ENCODE assay signal across 8 mouse cellular contexts in genomic region chr2:164103501-164103900, GRCm38 (mm10). TPM values are rescaled to one million over a fixed set of nuclear protein-coding genes. Genes with fewer than 3 reads are reported as not detected.
DNase-seq lines count a peak whose midpoint lies in the region; ATAC-seq lines count a peak whose summit lies in the region.

No protein-coding gene starts in this region.

- no peak overlapping the region for H3K4me2 ChIP-seq in liver, embryonic 11.5 days

- H3K4me1 ChIP-seq in liver, embryonic 11.5 days (replicated peaks; ENCODE audit: control insufficient read depth, insufficient read depth, low read length), result no peaks in the 10 kb centered on the region

- intact Hi-C loops in gastrocnemius, postnatal 14 days (cut with DNase I; ENCODE audit: low total_unique reads), result loop anchor here (10.0 kb wide), 1 partner anchor 251 kb away; no protein-coding TSS in a partner anchor

- WGBS in liver, embryonic 11.5 days, result 43% methylated on average over 4 of the region's 4 CpGs

- H3K27me3 ChIP-seq in liver, embryonic 11.5 days (replicated peaks; ENCODE audit: control insufficient read depth, insufficient read depth, low read length), result no peaks in the 10 kb centered on the region

- no peak overlapping the region for H3K27ac ChIP-seq in liver, embryonic 11.5 days (ENCODE audit: low read depth, low read length)

- DNase-seq in liver (peak; percentile 51), MN1 (ENCODE audit: low spot score) (peak; percentile 48)
- no peak for DNase-seq in liver, embryonic 11.5 days (ENCODE audit: low spot score)
- DNase-seq in c-Kit-positive CD71-positive TER-119-positive erythroid progenitor cells, embryonic 14.5 days (ENCODE audit: low spot score), result peak; percentile 36
- peak; percentile 55 for DNase-seq in gastrocnemius, postnatal 14 days
- peak; percentile 32 to 78 for DNase-seq in layer of hippocampus, adult 8-10 months (ENCODE audit: low spot score in 2 of 2)
- DNase-seq in thymus, postnatal 25 days, result peak; percentile 54

- H3K9ac ChIP-seq in liver, embryonic 11.5 days (ENCODE audit: low read depth, low read length), result no peak overlapping the region

- no peak for ATAC-seq in liver, embryonic 11.5 days (replicated peaks; ENCODE audit: low FRiP score)
- ATAC-seq in megakaryocyte progenitor cell, adult 5-6 weeks (replicated peaks; ENCODE audit: poor library complexity), result peak; percentile 92

- peaks cover 13% of the 10 kb centered on the region for H3K36me3 ChIP-seq in liver, embryonic 11.5 days (ENCODE audit: control insufficient read depth, insufficient read depth, low read length)

- no peak overlapping the region for H3K4me3 ChIP-seq in liver, embryonic 11.5 days (ENCODE audit: low read depth, low read length)

- H3K9me3 ChIP-seq in liver, embryonic 11.5 days (ENCODE audit: control insufficient read depth, low read length), result no peaks in the 10 kb centered on the region

RNA-seq across cellular contexts. Expression of gene Tomm34, which starts 32.5 kb away (rescaled TPM):
- polyA plus RNA-seq in liver, embryonic 11.5 days (2014; fragmentation: Nextera tagmentation; extraction: Ambion mirVana), result 57.1 and 58.0 TPM in 2 replicates
- 10 to 100 TPM; 11.7 to 14.6 TPM for total RNA-seq in gastrocnemius, postnatal 14 days (2021)
- total RNA-seq in layer of hippocampus, adult 8-10 months (2022), result 100 to 1,000 TPM; 108 to 114 (median 109) TPM
- 48.0 and 55.0 TPM in 2 replicates for total RNA-seq in megakaryocyte progenitor cell, adult 5-6 weeks (2015)
- total RNA-seq in megakaryocyte progenitor cell, adult 5-6 weeks (2017), result 44.5 and 44.8 TPM in 2 replicates

RNA-seq across cellular contexts. Expression of gene Stk4, which starts 33.4 kb away (rescaled TPM):
- polyA plus RNA-seq in liver, embryonic 11.5 days (2014; fragmentation: Nextera tagmentation; extraction: Ambion mirVana), result 30.2 and 32.1 TPM in 2 replicates
- total RNA-seq in gastrocnemius, postnatal 14 days (2021), result 10 to 100 TPM; 10.0 to 10.3 TPM
- 10 to 100 TPM; 41.1 to 55.7 (median 46.3) TPM for total RNA-seq in layer of hippocampus, adult 8-10 months (2022)
- total RNA-seq in megakaryocyte progenitor cell, adult 5-6 weeks (2015), result 152 and 189 TPM in 2 replicates
- 115 and 156 TPM in 2 replicates for total RNA-seq in megakaryocyte progenitor cell, adult 5-6 weeks (2017)
